Mouse (Mus musculus) megakaryocyte, embryonic 14.5 days (primary cell): ENCODE data around the gene Prom2.

Experiments used
- FLI1 ChIP-seq: IDR thresholded peaks from 2 replicates; pipeline ENCODE4 v1.6.1; 2012; ENCODE audit warnings: low read length, inconsistent platforms, mixed read lengths
- GATA1 ChIP-seq: IDR thresholded peaks from 3 replicates; pipeline ENCODE4 v1.6.1; 2012; ENCODE audit warnings: mixed read lengths, low read length, inconsistent platforms, borderline replicate concordance

GRCm38 (mm10) chr2:127525004-127525775 lies 16.1 kb downstream of the Prom2 start:
- TF ChIP-seq GATA1 (no peak), FLI1 (no peak)
